Mouse (Mus musculus): ENCODE measurements around the gene Ispd. TPM values are rescaled to one million over a fixed set of nuclear protein-coding genes. Genes with fewer than 3 reads are reported as not detected.

Ispd gene
- polyA plus RNA-seq, 1 experiment from 2014 or later, result 9.7 TPM

DNA sequence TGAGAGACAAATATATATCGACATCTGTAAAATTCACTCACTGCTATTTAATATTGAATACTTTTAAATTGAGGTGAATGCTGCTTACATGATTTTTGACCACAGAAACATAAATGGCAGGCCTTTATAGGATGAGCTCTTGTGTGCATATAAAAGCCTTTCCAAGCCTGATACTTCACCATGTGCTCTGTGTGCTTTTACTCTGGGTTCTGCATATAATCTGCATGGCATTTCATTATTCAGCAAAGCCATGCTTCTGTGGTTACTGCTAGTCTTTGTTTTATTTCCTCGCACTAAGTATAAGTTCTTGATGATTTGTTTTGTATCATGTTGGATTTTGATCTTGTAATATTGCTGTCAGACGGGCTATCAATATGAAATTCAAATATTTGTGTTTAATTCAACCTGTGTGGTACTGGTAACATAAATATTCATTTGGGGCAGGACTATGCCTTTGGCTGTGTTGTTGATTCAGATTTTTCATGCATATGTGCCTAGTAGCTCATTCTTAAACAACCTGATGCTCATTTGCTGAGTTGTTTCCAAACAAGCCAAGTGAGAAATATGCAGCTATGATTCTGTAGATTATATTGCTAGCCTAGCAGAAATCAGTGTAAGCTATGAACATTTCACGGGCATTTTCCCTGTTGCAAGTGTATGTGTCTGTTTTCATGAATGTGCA is 189.3 kb downstream of the Ispd start:
- Histone ChIP-seq H3K4me2 (no peak overlapping the region), H3K27me3 (no peaks in the 10 kb centered on the region), H3K9ac (no peak overlapping the region), H3K9me3 (replicated peaks) (no peaks in the 10 kb centered on the region), H3K27ac (no peak overlapping the region), H3K36me3 (no peaks in the 10 kb centered on the region), H3K4me1 (replicated peaks) (no peaks in the 10 kb centered on the region), H3K4me3 (no peak overlapping the region)
- 80% methylated on average over 4 of the region's 4 CpGs for WGBS
- ATAC-seq (replicated peaks; ENCODE audit: insufficient number of reproducible peaks, insufficient read depth, low FRiP score, low read depth), result no peak

DNA sequence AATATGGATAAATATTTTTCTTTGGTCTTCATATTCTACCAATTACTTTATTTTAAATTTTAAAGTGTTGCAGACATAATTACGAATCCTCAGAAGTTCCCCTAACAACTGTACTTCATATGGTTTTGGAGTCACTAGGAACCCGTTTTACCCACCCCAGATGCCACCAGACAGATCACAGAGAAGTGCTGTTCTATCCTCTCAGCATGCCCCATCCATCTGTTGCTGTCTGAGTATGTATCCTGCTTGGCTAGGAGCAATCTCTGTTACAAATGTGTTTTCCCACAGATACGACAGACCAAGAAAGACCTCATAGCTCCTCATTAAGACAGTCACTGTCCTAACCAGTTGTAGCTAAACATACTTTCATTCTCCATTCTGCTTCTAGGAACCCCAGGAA is 203.6 kb downstream of the Ispd start:
- no peak overlapping the region for H3K9ac ChIP-seq
- no peak overlapping the region for H3K4me3 ChIP-seq
- no peak for ATAC-seq (replicated peaks; ENCODE audit: insufficient number of reproducible peaks, insufficient read depth, low FRiP score, low read depth)
- no peaks in the 10 kb centered on the region for H3K36me3 ChIP-seq
- 72% methylated on average over 3 of the region's 3 CpGs for WGBS
- no peak overlapping the region for H3K27ac ChIP-seq
- H3K9me3 ChIP-seq (replicated peaks), result no peaks in the 10 kb centered on the region
- no peaks in the 10 kb centered on the region for H3K27me3 ChIP-seq
- no peaks in the 10 kb centered on the region for H3K4me1 ChIP-seq (replicated peaks)
- no peak overlapping the region for H3K4me2 ChIP-seq

DNA sequence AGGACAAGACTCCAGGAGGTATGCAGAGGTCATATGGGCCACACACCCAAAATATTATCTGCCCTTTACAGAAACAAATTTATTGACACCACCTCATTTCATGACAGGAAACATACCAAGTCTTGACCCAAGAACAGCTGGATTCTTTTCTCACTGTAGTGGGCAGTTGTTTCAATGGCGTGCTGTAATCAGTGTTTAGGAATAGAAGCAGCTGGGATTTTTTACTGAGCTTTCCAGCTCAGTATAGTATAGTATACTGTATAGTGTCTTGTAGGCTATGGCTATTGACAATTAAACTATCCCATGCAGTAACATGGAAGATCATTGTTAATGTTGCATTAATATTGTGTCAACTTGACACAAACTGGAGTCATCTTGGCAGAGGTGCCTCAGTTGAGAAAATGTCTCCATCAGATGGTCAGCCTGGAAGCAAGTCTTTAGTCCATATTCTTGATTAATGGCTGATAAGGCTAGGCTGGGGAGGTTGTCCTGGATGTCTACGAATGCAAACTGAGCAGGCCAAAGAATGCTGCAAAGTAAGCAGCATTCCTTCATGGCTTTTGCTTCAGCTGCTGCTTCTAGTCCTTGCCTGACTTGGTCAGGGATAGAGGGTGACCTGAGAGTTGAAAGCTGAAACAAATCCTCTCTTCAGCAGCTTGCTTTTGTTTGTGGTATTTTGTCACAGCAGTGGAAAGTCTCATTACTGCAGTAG is 216.4 kb downstream of the Ispd start:
- H3K9ac ChIP-seq, result no peak overlapping the region
- no peaks in the 10 kb centered on the region for H3K36me3 ChIP-seq
- no peaks in the 10 kb centered on the region for H3K9me3 ChIP-seq (replicated peaks)
- H3K4me3 ChIP-seq, result no peak overlapping the region
- no peak for ATAC-seq (replicated peaks; ENCODE audit: insufficient number of reproducible peaks, insufficient read depth, low FRiP score, low read depth)
- no peaks in the 10 kb centered on the region for H3K27me3 ChIP-seq
- no peak overlapping the region for H3K27ac ChIP-seq
- H3K4me2 ChIP-seq, result no peak overlapping the region
- no peaks in the 10 kb centered on the region for H3K4me1 ChIP-seq (replicated peaks)
- 67% methylated on average over 2 of the region's 2 CpGs for WGBS

DNA sequence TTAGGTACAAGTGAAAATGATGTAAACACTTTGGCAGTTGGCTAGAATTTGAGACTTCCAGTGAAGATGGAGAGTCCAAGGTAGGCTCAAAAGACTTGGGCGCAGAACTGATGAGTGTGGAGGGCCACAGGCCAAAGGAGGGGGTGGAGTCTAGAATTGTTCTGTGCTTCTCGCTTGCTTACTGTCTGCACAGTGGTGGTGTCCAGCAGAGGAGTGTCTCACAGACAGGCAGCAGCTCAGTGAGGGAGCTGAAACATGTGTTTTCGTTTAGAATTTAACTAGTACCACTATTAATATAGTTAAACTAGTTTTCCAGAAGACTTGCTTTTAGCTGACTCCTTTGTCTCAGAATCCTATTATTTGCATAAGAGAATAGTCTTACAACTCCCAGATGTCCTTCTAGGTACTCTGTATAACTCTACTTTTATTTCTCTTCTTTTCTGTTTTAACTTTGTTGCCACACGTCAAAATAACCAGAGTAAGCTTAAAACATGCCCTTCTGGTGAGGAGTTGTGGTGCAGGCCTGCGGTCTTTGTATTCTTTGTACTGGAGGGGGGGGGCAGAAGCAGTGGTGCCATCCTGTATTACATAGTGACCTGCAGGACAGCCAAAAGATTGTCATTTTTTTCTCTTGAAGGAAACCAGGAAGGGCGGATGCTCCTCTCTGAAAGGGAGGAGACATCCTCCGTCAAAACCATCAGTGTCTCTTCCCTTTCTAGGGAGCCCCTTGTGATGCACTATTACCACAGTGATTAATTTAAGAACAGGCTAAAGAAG is 240.9 kb downstream of the Ispd start:
- H3K27me3 ChIP-seq, result no peaks in the 10 kb centered on the region
- H3K4me1 ChIP-seq (replicated peaks), result no peaks in the 10 kb centered on the region
- WGBS, result 76% methylated on average over 7 of the region's 7 CpGs
- H3K36me3 ChIP-seq, result no peaks in the 10 kb centered on the region
- H3K9me3 ChIP-seq (replicated peaks), result no peaks in the 10 kb centered on the region
- H3K27ac ChIP-seq, result no peak overlapping the region
- no peak overlapping the region for H3K4me2 ChIP-seq
- H3K9ac ChIP-seq, result no peak overlapping the region
- H3K4me3 ChIP-seq, result no peak overlapping the region
- ATAC-seq (replicated peaks; ENCODE audit: insufficient number of reproducible peaks, insufficient read depth, low FRiP score, low read depth), result no peak

DNA sequence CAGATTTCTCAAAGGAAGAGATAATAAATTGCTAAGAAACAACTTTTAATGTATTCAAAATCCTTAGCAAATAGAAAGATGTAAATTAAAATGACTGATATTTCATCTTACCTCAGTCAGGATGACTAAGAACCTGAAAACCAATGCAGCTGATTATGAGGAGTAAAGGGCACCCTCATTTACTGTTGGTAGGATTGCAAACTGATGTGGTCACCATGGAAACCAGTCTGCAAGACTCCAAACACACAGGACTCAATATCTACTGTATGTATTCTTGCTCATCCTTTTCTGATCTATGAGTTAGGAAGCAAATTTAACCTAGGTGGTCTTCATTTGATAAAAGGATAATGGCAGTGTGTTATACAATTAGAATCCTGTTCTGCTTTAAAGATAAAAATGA is 246.0 kb downstream of the Ispd start:
- Histone ChIP-seq H3K27ac (no peak overlapping the region), H3K4me1 (replicated peaks) (no peaks in the 10 kb centered on the region)
- no peak for ATAC-seq (replicated peaks; ENCODE audit: insufficient number of reproducible peaks, insufficient read depth, low FRiP score, low read depth)

DNA sequence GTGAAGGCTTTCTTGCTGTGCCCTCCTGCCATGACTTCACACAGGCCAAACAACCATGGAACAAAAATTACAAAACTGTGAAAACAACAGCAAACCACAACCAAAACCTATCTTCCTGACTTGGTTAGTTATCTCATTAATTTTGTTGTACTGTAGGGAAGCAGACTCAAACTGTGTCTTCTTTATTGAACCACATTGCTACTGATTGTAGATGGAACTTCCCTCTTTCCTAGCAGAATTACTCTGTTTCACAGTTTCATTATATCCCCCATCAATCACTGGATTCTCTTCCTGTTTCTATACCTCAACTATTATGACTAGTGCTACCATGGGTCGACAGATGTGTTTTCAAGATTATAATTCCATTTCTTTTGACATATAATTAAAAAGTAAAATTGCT is 251.2 kb downstream of the Ispd start:
- Histone ChIP-seq H3K4me1 (replicated peaks) (no peaks in the 10 kb centered on the region), H3K4me3 (no peak overlapping the region), H3K36me3 (no peaks in the 10 kb centered on the region), H3K27ac (no peak overlapping the region), H3K9ac (no peak overlapping the region), H3K4me2 (no peak overlapping the region), H3K9me3 (replicated peaks) (no peaks in the 10 kb centered on the region), H3K27me3 (no peaks in the 10 kb centered on the region)
- ATAC-seq (replicated peaks; ENCODE audit: insufficient number of reproducible peaks, insufficient read depth, low FRiP score, low read depth), result no peak
- 77% methylated on average over 1 of the region's 1 CpGs for WGBS

More for the DNA sequence above, 246.0 kb downstream of the Ispd start:
- Histone ChIP-seq H3K4me3 (no peak overlapping the region), H3K9me3 (replicated peaks) (no peaks in the 10 kb centered on the region), H3K27me3 (no peaks in the 10 kb centered on the region), H3K36me3 (no peaks in the 10 kb centered on the region), H3K4me2 (no peak overlapping the region), H3K9ac (no peak overlapping the region)

DNA sequence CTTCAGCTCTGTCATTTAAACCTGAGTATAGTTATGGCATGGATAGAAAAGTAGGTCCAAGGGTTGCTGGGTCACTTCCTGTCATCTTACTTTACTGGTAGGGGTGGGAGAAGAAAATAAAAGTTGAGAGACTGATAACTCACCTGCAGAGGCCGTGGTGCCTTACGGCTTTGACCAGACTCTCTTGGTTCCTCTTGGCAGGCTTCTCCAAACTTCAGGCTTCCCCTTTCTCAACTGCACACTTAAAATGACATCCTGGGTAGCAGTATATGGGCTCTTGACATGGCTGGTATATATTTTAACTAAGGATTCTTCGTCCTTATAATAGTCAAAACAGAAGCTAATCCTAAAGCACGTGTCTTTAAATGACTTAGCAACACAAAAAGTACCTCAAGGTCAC is 266.3 kb downstream of the Ispd start:
- Histone ChIP-seq H3K27me3 (no peaks in the 10 kb centered on the region), H3K27ac (no peak overlapping the region), H3K4me3 (no peak overlapping the region), H3K9me3 (replicated peaks) (no peaks in the 10 kb centered on the region), H3K4me2 (no peak overlapping the region), H3K9ac (no peak overlapping the region), H3K4me1 (replicated peaks) (no peaks in the 10 kb centered on the region), H3K36me3 (no peaks in the 10 kb centered on the region)
- WGBS, result 82% methylated on average over 4 of the region's 4 CpGs
- ATAC-seq (replicated peaks; ENCODE audit: insufficient number of reproducible peaks, insufficient read depth, low FRiP score, low read depth), result no peak

DNA sequence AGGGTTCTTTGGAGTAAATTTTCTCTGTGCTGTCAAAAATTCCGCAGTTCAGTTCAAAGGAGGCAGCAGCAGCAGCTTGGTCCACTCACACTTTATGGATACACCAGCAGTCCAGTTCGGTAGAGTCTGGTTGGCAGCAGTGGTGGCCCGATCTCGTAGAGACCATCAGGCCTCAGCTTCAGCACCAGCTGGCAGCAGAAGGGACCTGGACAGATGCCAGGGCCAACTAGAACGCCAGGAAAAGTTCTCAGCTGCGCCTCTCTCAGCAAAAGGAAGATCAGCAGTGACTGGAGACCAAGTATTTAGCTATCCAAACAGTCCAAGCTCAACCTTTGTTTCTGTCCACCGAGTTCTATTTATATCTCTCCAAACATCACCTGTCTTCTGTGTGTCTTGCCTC is 281.2 kb downstream of the Ispd start:
- H3K9ac ChIP-seq, result no peak overlapping the region
- H3K27me3 ChIP-seq, result no peaks in the 10 kb centered on the region
- H3K9me3 ChIP-seq (replicated peaks), result no peaks in the 10 kb centered on the region
- no peak overlapping the region for H3K4me3 ChIP-seq
- no peaks in the 10 kb centered on the region for H3K36me3 ChIP-seq
- WGBS, result 48% methylated on average over 7 of the region's 7 CpGs
- no peak overlapping the region for H3K4me2 ChIP-seq
- no peak for ATAC-seq (replicated peaks; ENCODE audit: insufficient number of reproducible peaks, insufficient read depth, low FRiP score, low read depth)
- H3K4me1 ChIP-seq (replicated peaks), result no peaks in the 10 kb centered on the region
- H3K27ac ChIP-seq, result no peak overlapping the region

DNA sequence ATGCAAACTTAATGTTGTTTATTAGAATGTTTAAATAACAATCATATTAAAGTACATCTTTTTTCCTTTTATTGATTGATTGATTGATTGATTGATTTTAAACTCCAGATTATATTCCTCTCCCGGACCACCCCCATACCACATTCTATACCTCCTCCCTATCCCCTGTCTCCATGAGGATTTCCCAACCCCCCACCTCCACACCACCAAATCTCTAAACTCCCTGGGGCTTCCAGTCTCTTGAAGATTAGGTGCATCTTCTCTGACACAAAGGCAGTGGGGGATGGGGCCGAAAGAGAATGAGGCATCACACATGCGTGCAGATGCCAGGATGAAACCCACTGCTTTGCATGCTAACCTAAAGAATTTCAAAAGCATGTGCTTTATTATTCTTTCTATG is 283.5 kb downstream of the Ispd start:
- no peaks in the 10 kb centered on the region for H3K9me3 ChIP-seq (replicated peaks)
- no peak overlapping the region for H3K9ac ChIP-seq
- no peak overlapping the region for H3K4me3 ChIP-seq
- H3K4me2 ChIP-seq, result no peak overlapping the region
- H3K4me1 ChIP-seq (replicated peaks), result no peaks in the 10 kb centered on the region
- no peak for ATAC-seq (replicated peaks; ENCODE audit: insufficient number of reproducible peaks, insufficient read depth, low FRiP score, low read depth)
- H3K36me3 ChIP-seq, result no peaks in the 10 kb centered on the region
- WGBS, result 75% methylated on average over 3 of the region's 3 CpGs
- no peaks in the 10 kb centered on the region for H3K27me3 ChIP-seq
- no peak overlapping the region for H3K27ac ChIP-seq

DNA sequence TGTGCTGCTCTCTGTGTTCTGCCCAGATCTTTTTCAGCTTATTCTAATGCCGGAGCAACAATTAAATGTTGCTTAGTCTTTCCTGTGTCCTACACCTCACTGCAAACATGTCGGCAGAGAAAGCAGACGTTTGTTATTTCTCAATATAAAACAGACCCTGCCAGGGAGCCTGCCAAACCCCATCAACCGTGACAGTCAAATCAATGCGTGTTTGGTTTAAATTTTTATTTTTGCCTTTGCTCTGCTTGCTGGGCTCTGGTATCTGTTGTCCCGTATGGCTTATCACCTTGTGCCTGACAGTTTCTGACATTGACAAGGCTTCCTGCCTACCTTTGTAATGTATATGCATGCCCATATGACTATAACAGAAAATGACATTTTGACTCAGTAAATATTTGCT is 285.5 kb downstream of the Ispd start:
- H3K36me3 ChIP-seq, result no peaks in the 10 kb centered on the region
- no peak overlapping the region for H3K4me3 ChIP-seq
- ATAC-seq (replicated peaks; ENCODE audit: insufficient number of reproducible peaks, insufficient read depth, low FRiP score, low read depth), result no peak
- no peaks in the 10 kb centered on the region for H3K9me3 ChIP-seq (replicated peaks)
- 37% methylated on average over 6 of the region's 6 CpGs for WGBS
- no peaks in the 10 kb centered on the region for H3K4me1 ChIP-seq (replicated peaks)
- no peaks in the 10 kb centered on the region for H3K27me3 ChIP-seq
- H3K9ac ChIP-seq, result no peak overlapping the region
- no peak overlapping the region for H3K27ac ChIP-seq
- H3K4me2 ChIP-seq, result no peak overlapping the region

DNA sequence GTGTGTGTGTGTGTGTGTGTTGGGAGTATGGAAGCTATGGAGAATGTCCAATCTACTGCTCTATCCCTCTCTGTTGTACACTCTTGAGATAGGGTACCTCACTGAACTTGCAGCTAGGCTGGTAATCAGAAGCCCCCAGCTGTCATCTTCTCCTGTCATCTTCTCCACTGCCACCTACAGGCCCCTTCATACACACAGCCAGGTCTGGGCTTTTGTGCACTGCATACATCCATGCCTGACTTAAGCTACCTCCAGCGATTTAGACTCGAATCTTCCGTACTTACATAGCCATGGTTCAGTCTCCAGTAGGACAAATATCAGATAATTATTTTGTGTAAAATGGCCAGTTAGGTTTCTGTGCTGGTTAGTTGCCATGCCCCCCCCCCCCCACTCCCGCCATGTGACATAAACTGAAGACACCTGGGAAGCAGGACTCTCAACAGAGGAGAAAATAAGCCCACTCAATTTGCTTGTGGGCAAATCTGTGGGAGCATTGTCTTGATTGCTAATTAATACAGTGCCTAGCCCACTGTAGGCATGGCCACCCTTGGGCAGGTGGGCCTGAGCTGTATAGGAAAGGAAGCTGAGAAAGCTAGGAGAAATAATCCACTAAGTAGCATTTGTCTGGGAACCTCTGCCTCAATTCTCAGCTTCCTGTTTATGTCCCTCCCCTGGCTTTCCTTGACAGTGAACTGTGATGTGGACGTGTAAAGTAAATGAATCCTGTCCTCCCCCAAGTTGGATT is 289.1 kb downstream of the Ispd start:
- Histone ChIP-seq H3K9ac (no peak overlapping the region), H3K9me3 (replicated peaks) (no peaks in the 10 kb centered on the region), H3K36me3 (no peaks in the 10 kb centered on the region), H3K4me1 (replicated peaks) (no peaks in the 10 kb centered on the region), H3K4me2 (no peak overlapping the region), H3K27me3 (no peaks in the 10 kb centered on the region), H3K4me3 (no peak overlapping the region), H3K27ac (no peak overlapping the region)
- 69% methylated on average over 5 of the region's 5 CpGs for WGBS
- 0 out of 2 replicates have a peak, but pooled peaks have one; percentile 10 for ATAC-seq (replicated peaks; ENCODE audit: insufficient number of reproducible peaks, insufficient read depth, low FRiP score, low read depth)
